24 mouse cellular contexts compared by ENCODE assay signal in genomic region chr7:129657867-129658266, GRCm38 (mm10).
"Had no signal": no experiment of that assay in that cellular context is flagged by ENCODE, and none has a peak within 500 bp of the region (broad histone marks: within the 10 kb centered on the region; RNA-seq: fewer than 3 reads in every experiment).

No protein-coding gene starts in this region.

- H3K27me3 ChIP-seq: intestine, embryonic 15.5 days had no signal

- H3K9me3 ChIP-seq: heart, embryonic 10.5 days; heart, embryonic 12.5 days; hindbrain, embryonic 10.5 days; hindbrain, embryonic 12.5 days; intestine, embryonic 15.5 days; limb, embryonic 10.5 days; limb, embryonic 12.5 days had no signal

- H3K9ac ChIP-seq: heart, embryonic 12.5 days; hindbrain, embryonic 12.5 days; hindbrain, embryonic 14.5 days; intestine, embryonic 15.5 days; limb, embryonic 12.5 days had no signal

- H3K27ac ChIP-seq: gastrocnemius, adult 2 months; heart, embryonic 10.5 days; hindbrain, embryonic 10.5 days; hindbrain, embryonic 12.5 days; hindbrain, embryonic 14.5 days; intestine, embryonic 15.5 days; layer of hippocampus, adult 2 months; left cerebral cortex, adult 2 months; limb, embryonic 10.5 days; limb, embryonic 12.5 days had no signal

- ATAC-seq: hindbrain, embryonic 16.5 days; inflammation-experienced regulatory T-cells, adult 6 months; intestine, embryonic 15.5 days; intestine, postnatal 0 days had no signal

- H3K4me1 ChIP-seq: heart, embryonic 12.5 days had no signal

- H3K4me2 ChIP-seq: heart, embryonic 12.5 days; hindbrain, embryonic 12.5 days; hindbrain, embryonic 14.5 days; intestine, embryonic 15.5 days; limb, embryonic 12.5 days had no signal

- H3K4me3 ChIP-seq: gastrocnemius, adult 2 months; heart, embryonic 10.5 days; heart, embryonic 12.5 days; hindbrain, embryonic 10.5 days; hindbrain, embryonic 12.5 days; intestine, embryonic 15.5 days; layer of hippocampus, adult 2 months; left cerebral cortex, adult 2 months; limb, embryonic 10.5 days; limb, embryonic 12.5 days had no signal

- DNase-seq: gastrocnemius, adult 2 months; gastrocnemius, postnatal 10 days; gastrocnemius, postnatal 25 days; heart, adult 18-20 months; heart, postnatal 10 days; heart, postnatal 4 days; kidney, adult 18-20 months; kidney, adult 8-10 months; kidney, postnatal 10 days; kidney, postnatal 25 days; kidney, postnatal 4 days had no signal

- H3K36me3 ChIP-seq: heart, embryonic 10.5 days; heart, embryonic 12.5 days; hindbrain, embryonic 10.5 days; hindbrain, embryonic 12.5 days; intestine, embryonic 15.5 days; limb, embryonic 10.5 days; limb, embryonic 12.5 days had no signal
